Mouse (Mus musculus) urinary bladder, adult 2 months (tissue): ENCODE results near the gene Sema4d. TPM values are rescaled to one million over a fixed set of nuclear protein-coding genes. Genes with fewer than 3 reads are reported as not detected.

Experiments used
- DNase-seq: peaks from one replicate; pipeline ENCODE4 v3.0.0; 2022; ENCODE audit warnings: low spot score
- polyA plus RNA-seq: library from polyadenylated mRNA; depleted of rRNA; stranded (reverse); fragments of >200 nt; gene quantifications from 2 replicates; pipeline ENCODE4 v1.2.3, GENCODE M21; 2012

Gene Sema4d
- polyA plus RNA-seq, 1 experiment: 6.1 TPM

GRCm38 (mm10) chr13:51778351-51778982 lies 15.1 kb downstream of the Sema4d start:
- no peak for DNase-seq

GRCm38 (mm10) chr13:51777738-51778274 lies 15.7 kb downstream of the Sema4d start:
- no peak for DNase-seq

- no peak for DNase-seq
These were observed 16.4 kb downstream of the Sema4d start for GRCm38 (mm10) chr13:51777048-51777737.

- no peak for DNase-seq
These were observed 17.3 kb downstream of the Sema4d start for GRCm38 (mm10) chr13:51776160-51776737.

- no peak for DNase-seq
These were observed 21.7 kb downstream of the Sema4d start for GRCm38 (mm10) chr13:51771802-51772206.

- DNase-seq: no peak
These were observed 22.7 kb downstream of the Sema4d start for GRCm38 (mm10) chr13:51770647-51771427.

GRCm38 (mm10) chr13:51767991-51768761 lies 25.4 kb downstream of the Sema4d start:
- no peak for DNase-seq

GRCm38 (mm10) chr13:51767513-51767912 lies 26.0 kb downstream of the Sema4d start:
- no peak for DNase-seq

GRCm38 (mm10) chr13:51766756-51767155 lies 26.8 kb downstream of the Sema4d start:
- no peak for DNase-seq

- no peak for DNase-seq
These were observed 28.2 kb downstream of the Sema4d start for GRCm38 (mm10) chr13:51765369-51765768.

GRCm38 (mm10) chr13:51763019-51763698 lies 30.4 kb downstream of the Sema4d start:
- no peak for DNase-seq

GRCm38 (mm10) chr13:51761186-51761813 lies 32.2 kb downstream of the Sema4d start:
- DNase-seq: no peak

GRCm38 (mm10) chr13:51759256-51759987 lies 34.1 kb downstream of the Sema4d start:
- DNase-seq: no peak

- no peak for DNase-seq
These were observed 35.1 kb downstream of the Sema4d start for GRCm38 (mm10) chr13:51758428-51758827.

GRCm38 (mm10) chr13:51757099-51757498 lies 36.4 kb downstream of the Sema4d start:
- DNase-seq: no peak

- no peak for DNase-seq
These were observed 37.0 kb downstream of the Sema4d start for GRCm38 (mm10) chr13:51756563-51756962.

GRCm38 (mm10) chr13:51756019-51756418 lies 37.5 kb downstream of the Sema4d start:
- DNase-seq: no peak

- no peak for DNase-seq
These were observed 38.0 kb downstream of the Sema4d start for GRCm38 (mm10) chr13:51755584-51755983.

- DNase-seq: no peak
These were observed 38.9 kb downstream of the Sema4d start for GRCm38 (mm10) chr13:51754559-51755126.
